ENCODE assay signal across 11 mouse cellular contexts in genomic region chr14:25611159-25611697, GRCm38 (mm10).
DNase-seq lines count a peak whose midpoint lies in the region; ATAC-seq and TF ChIP-seq lines count a peak whose summit lies in the region.
"Had no signal": no experiment of that assay in that cellular context is flagged by ENCODE, and none has a peak within 500 bp of the region (broad histone marks: within the 10 kb centered on the region; RNA-seq: fewer than 3 reads in every experiment).

No protein-coding gene starts in this region.

- H3K27ac ChIP-seq in heart, embryonic 10.5 days = peak overlapping the region; percentile 80
- H3K27ac ChIP-seq in forebrain, postnatal 0 days (ENCODE audit: low read depth, low read length) = 0 out of 2 replicates have a peak overlapping the region, but pooled peaks have one; percentile 29
- peak overlapping the region; percentile 55 for H3K27ac ChIP-seq in limb, embryonic 13.5 days
- H3K27ac ChIP-seq: liver, embryonic 15.5 days had no signal

- peak overlapping the region; percentile 45 for H3K9ac ChIP-seq in forebrain, postnatal 0 days
- peak overlapping the region; percentile 48 for H3K9ac ChIP-seq in limb, embryonic 13.5 days
- H3K9ac ChIP-seq: liver, embryonic 15.5 days had no signal

- H3K27me3 ChIP-seq in heart, embryonic 10.5 days (ENCODE audit: insufficient read depth, poor library complexity, severe bottlenecking) = no peaks in the 10 kb centered on the region
- H3K27me3 ChIP-seq in E14TG2a.4 (ENCODE audit: insufficient read depth, low read length) = peaks cover 65% of the 10 kb centered on the region
- H3K27me3 ChIP-seq in forebrain, postnatal 0 days (ENCODE audit: insufficient read depth, low read length) = no peaks in the 10 kb centered on the region
- no peaks in the 10 kb centered on the region for H3K27me3 ChIP-seq in limb, embryonic 13.5 days

- peak overlapping the region; percentile 99 for H3K4me2 ChIP-seq in forebrain, postnatal 0 days (ENCODE audit: low read depth)
- H3K4me2 ChIP-seq in limb, embryonic 13.5 days (replicated peaks) = peak overlapping the region; percentile 44; the same call in 1 of the 2 replicates
- H3K4me2 ChIP-seq: liver, embryonic 15.5 days had no signal

- no peak for ATAC-seq in forebrain, postnatal 0 days
- no peak for ATAC-seq in limb, embryonic 13.5 days (ENCODE audit: low FRiP score, low read depth)

- peaks cover 31% of the 10 kb centered on the region for H3K36me3 ChIP-seq in heart, embryonic 10.5 days
- peaks cover 14% of the 10 kb centered on the region; the same call in 1 of the 2 replicates for H3K36me3 ChIP-seq in E14TG2a.4 (ENCODE audit: insufficient read depth, low read length)
- no peaks in the 10 kb centered on the region for H3K36me3 ChIP-seq in forebrain, postnatal 0 days (ENCODE audit: insufficient read depth)
- H3K36me3 ChIP-seq in limb, embryonic 13.5 days = peaks cover 21% of the 10 kb centered on the region
- H3K36me3 ChIP-seq: liver, embryonic 15.5 days had no signal

- no peaks in the 10 kb centered on the region for H3K9me3 ChIP-seq in heart, embryonic 10.5 days
- no peaks in the 10 kb centered on the region for H3K9me3 ChIP-seq in E14TG2a.4 (ENCODE audit: low read length)
- no peaks in the 10 kb centered on the region for H3K9me3 ChIP-seq in forebrain, postnatal 0 days (ENCODE audit: low read length)
- H3K9me3 ChIP-seq in limb, embryonic 13.5 days = no peaks in the 10 kb centered on the region
- H3K9me3 ChIP-seq: liver, embryonic 15.5 days had no signal

- intact Hi-C loops in heart, postnatal 25 days (cut with DNase I) = loop anchor here (5.0 kb wide), 1 partner anchor 36 kb away; no protein-coding TSS in a partner anchor

- no peak for TF ChIP-seq CTCF in E14TG2a.4 (conservative IDR thresholded peaks at IDR 0.05; ENCODE audit: low read length)
- no peak for TF ChIP-seq CTCF in forebrain, postnatal 0 days (IDR thresholded peaks at IDR 0.05; ENCODE audit: low read depth)

- no peak overlapping the region for H3K4me3 ChIP-seq in heart, embryonic 10.5 days
- peak overlapping the region; percentile 43 for H3K4me3 ChIP-seq in E14TG2a.4 (replicated peaks; ENCODE audit: low read length)
- H3K4me3 ChIP-seq in forebrain, postnatal 0 days (ENCODE audit: low read depth, low read length) = peak overlapping the region; percentile 27
- H3K4me3 ChIP-seq in limb, embryonic 13.5 days = no peak overlapping the region
- H3K4me3 ChIP-seq: liver, embryonic 15.5 days had no signal

- H3K4me1 ChIP-seq in heart, embryonic 10.5 days = peaks cover 96% of the 10 kb centered on the region
- peaks cover 70% of the 10 kb centered on the region for H3K4me1 ChIP-seq in E14TG2a.4 (replicated peaks; ENCODE audit: low read depth, low read length)
- peaks cover 34% of the 10 kb centered on the region for H3K4me1 ChIP-seq in forebrain, postnatal 0 days (ENCODE audit: insufficient read depth)
- H3K4me1 ChIP-seq in limb, embryonic 13.5 days = peaks cover 87% of the 10 kb centered on the region

- no peak for DNase-seq in heart, embryonic 10.5 days (ENCODE audit: low spot score)
- DNase-seq in heart, postnatal 25 days (ENCODE audit: low spot score) = no peak
- DNase-seq in forebrain, postnatal 0 days = no peak
- no peak for DNase-seq in ovary, postnatal 14 days (ENCODE audit: low spot score)
- DNase-seq in cerebellum, adult 11 months = no peak
- no peak for DNase-seq in left cerebral cortex, adult 18-20 months (ENCODE audit: low spot score in 2 of 2)
- DNase-seq: kidney, postnatal 14 days; thymus, adult 2 months had no signal

- 55% methylated on average over 9 of the region's 9 CpGs for WGBS in heart, embryonic 10.5 days
- 17% methylated on average over 9 of the region's 9 CpGs for WGBS in forebrain, postnatal 0 days
- WGBS in limb, embryonic 13.5 days = 30% methylated on average over 9 of the region's 9 CpGs

Comparison
In these comparisons a context has a peak if more than half of its experiments do, and no peak if none do; other contexts are left out.
1. H3K27ac ChIP-seq: peak in every context shown above with its lines; median percentile 80 in heart, embryonic 10.5 days; 55 in limb, embryonic 13.5 days; 29 in forebrain, postnatal 0 days.
2. H3K4me3 ChIP-seq: peak in E14TG2a.4 (single experiment) and forebrain, postnatal 0 days (single experiment); none in heart, embryonic 10.5 days (single experiment) and limb, embryonic 13.5 days (single experiment).